Mouse (Mus musculus): ENCODE measurements around the gene Mars.

- no peak for TF ChIP-seq CTCF (IDR thresholded peaks at IDR 0.05; ENCODE audit: control insufficient read depth, insufficient read depth, insufficient replicate concordance, low read depth, low read length)
- TF ChIP-seq POLR2A (IDR thresholded peaks at IDR 0.05; ENCODE audit: control insufficient read depth, low read depth, low read length) = no peak
Observed at GRCm38 (mm10) chr10:127281316-127281715, 30.3 kb downstream of the Mars start.

Data from testis, adult 2 months (tissue).